Mouse (Mus musculus) hindbrain, embryonic 16.5 days (tissue): Measurements from ENCODE around the gene Musk. TPM values are rescaled to one million over a fixed set of nuclear protein-coding genes. Genes with fewer than 3 reads are reported as not detected.

ENCODE experiments used
- ATAC-seq: fragments of 200-750 bp; cut with Nextera tagmentation; 2 replicates; pipeline ENCODE4 v1.8.0; 2017; ENCODE audit warnings: moderate TSS enrichment, moderate library complexity
- H3K27ac ChIP-seq: fragments of 300-500 bp; sonication (generic); 2 replicates; pipeline ENCODE4 v1.5.1; 2014; ENCODE audit warnings: low read depth, mild to moderate bottlenecking, control low read depth, low read length, moderate library complexity
- H3K27me3 ChIP-seq: fragments of 300-500 bp; sonication (generic); replicated peaks from 2 replicates; pipeline ENCODE4 v1.6.1; 2014; ENCODE audit warnings: low read length; ENCODE audit not compliant: control insufficient read depth, insufficient read depth
- H3K36me3 ChIP-seq: fragments of 300-500 bp; sonication (generic); 2 replicates; pipeline ENCODE4 v1.6.1; 2014; ENCODE audit warnings: mild to moderate bottlenecking, low read length, moderate library complexity, mixed read lengths; ENCODE audit not compliant: control insufficient read depth, insufficient read depth
- H3K4me1 ChIP-seq: fragments of 300-500 bp; sonication (generic); 2 replicates; pipeline ENCODE4 v1.6.1; 2014; ENCODE audit warnings: low read depth, low read length; ENCODE audit not compliant: control insufficient read depth, insufficient read depth
- H3K4me2 ChIP-seq: fragments of 300-500 bp; sonication (generic); 2 replicates; pipeline ENCODE4 v1.6.1; 2014; ENCODE audit warnings: mild to moderate bottlenecking, low read length, control low read depth, moderate library complexity
- H3K4me3 ChIP-seq: fragments of 300-500 bp; sonication (generic); 2 replicates; pipeline ENCODE4 v1.5.1; 2014; ENCODE audit warnings: mild to moderate bottlenecking, low read length, control low read depth, moderate library complexity
- H3K9ac ChIP-seq: fragments of 300-500 bp; sonication (generic); 2 replicates; pipeline ENCODE4 v1.6.1; 2014; ENCODE audit warnings: low read depth, mild to moderate bottlenecking, control low read depth, low read length, moderate library complexity
- H3K9me3 ChIP-seq: fragments of 300-500 bp; sonication (generic); 2 replicates; pipeline ENCODE4 v1.6.1; 2014; ENCODE audit warnings: mild to moderate bottlenecking, low read length, moderate library complexity; ENCODE audit not compliant: control insufficient read depth
- WGBS: fragments of 180-500 bp; shearing (Covaris S2); extraction: QIAGEN DNeasy Blood & Tissue Kit; methylation state at CpG from one replicate; pipeline ENCODE4 v1.1.7; 2014; 5-methylcytosine and 5-hydroxymethylcytosine counted together
- polyA plus RNA-seq: library from polyadenylated mRNA; unstranded; fragments of >200 nt; fragmentation: Nextera tagmentation; extraction: Ambion mirVana; gene quantifications from 2 replicates; pipeline ENCODE4 v1.2.1, GENCODE M21; 2015

Musk gene
- polyA plus RNA-seq, 1 experiment from 2014 or later: 0.09 TPM

- Histone ChIP-seq H3K9ac (no peak overlapping the region), H3K9me3 (no peaks in the 10 kb centered on the region), H3K4me1 (no peaks in the 10 kb centered on the region), H3K4me2 (no peak overlapping the region), H3K4me3 (no peak overlapping the region), H3K27me3 (no peaks in the 10 kb centered on the region), H3K27ac (no peak overlapping the region), H3K36me3 (no peaks in the 10 kb centered on the region)
- no peak for ATAC-seq
- WGBS: 95% methylated on average over 10 of the region's 10 CpGs
These were observed 45.3 kb downstream of the Musk start for GRCm38 (mm10) chr4:58330864-58331638.

- no peak overlapping the region for H3K27ac ChIP-seq
- H3K9me3 ChIP-seq: no peaks in the 10 kb centered on the region
- H3K27me3 ChIP-seq: no peaks in the 10 kb centered on the region
- H3K9ac ChIP-seq: no peak overlapping the region
- ATAC-seq: no peak
- 32% methylated on average over 3 of the region's 3 CpGs for whole genome bisulfite sequencing
- no peaks in the 10 kb centered on the region for H3K36me3 ChIP-seq
- H3K4me3 ChIP-seq: no peak overlapping the region
- H3K4me1 ChIP-seq: no peaks in the 10 kb centered on the region
- H3K4me2 ChIP-seq: no peak overlapping the region
These were observed 46.6 kb downstream of the Musk start for GRCm38 (mm10) chr4:58332394-58332793.

GRCm38 (mm10) chr4:58336227-58336626 is 50.5 kb downstream of the Musk start:
- ATAC-seq: no peak
- Histone ChIP-seq H3K9ac (no peak overlapping the region), H3K4me1 (no peaks in the 10 kb centered on the region), H3K4me3 (no peak overlapping the region), H3K4me2 (no peak overlapping the region), H3K36me3 (no peaks in the 10 kb centered on the region), H3K27ac (no peak overlapping the region), H3K27me3 (no peaks in the 10 kb centered on the region), H3K9me3 (no peaks in the 10 kb centered on the region)
- WGBS: 79% methylated on average over 2 of the region's 2 CpGs

GRCm38 (mm10) chr4:58339226-58339625 is 53.5 kb downstream of the Musk start:
- 37% methylated on average over 3 of the region's 3 CpGs for WGBS
- ATAC-seq: no peak

GRCm38 (mm10) chr4:58350206-58350605 is 64.4 kb downstream of the Musk start:
- Histone ChIP-seq H3K9ac (no peak overlapping the region), H3K4me3 (no peak overlapping the region), H3K27ac (no peak overlapping the region), H3K27me3 (no peaks in the 10 kb centered on the region), H3K4me1 (no peaks in the 10 kb centered on the region), H3K9me3 (no peaks in the 10 kb centered on the region), H3K4me2 (no peak overlapping the region), H3K36me3 (no peaks in the 10 kb centered on the region)
- ATAC-seq: no peak
- 87% methylated on average over 7 of the region's 7 CpGs for WGBS

More at GRCm38 (mm10) chr4:58339226-58339625, 53.5 kb downstream of the Musk start:
- Histone ChIP-seq H3K27me3 (no peaks in the 10 kb centered on the region), H3K4me2 (no peak overlapping the region), H3K27ac (no peak overlapping the region), H3K4me3 (no peak overlapping the region), H3K9me3 (no peaks in the 10 kb centered on the region), H3K36me3 (no peaks in the 10 kb centered on the region), H3K4me1 (no peaks in the 10 kb centered on the region), H3K9ac (no peak overlapping the region)

GRCm38 (mm10) chr4:58351165-58351564 is 65.4 kb downstream of the Musk start:
- Histone ChIP-seq H3K9me3 (no peaks in the 10 kb centered on the region), H3K36me3 (no peaks in the 10 kb centered on the region), H3K4me3 (no peak overlapping the region), H3K27me3 (no peaks in the 10 kb centered on the region), H3K4me2 (no peak overlapping the region), H3K9ac (no peak overlapping the region), H3K27ac (no peak overlapping the region), H3K4me1 (no peaks in the 10 kb centered on the region)
- 59% methylated on average over 10 of the region's 10 CpGs for WGBS
- ATAC-seq: no peak

- no peaks in the 10 kb centered on the region for H3K9me3 ChIP-seq
- no peaks in the 10 kb centered on the region for H3K36me3 ChIP-seq
- no peak overlapping the region for H3K27ac ChIP-seq
- H3K4me1 ChIP-seq: no peaks in the 10 kb centered on the region
- H3K9ac ChIP-seq: no peak overlapping the region
- H3K4me3 ChIP-seq: no peak overlapping the region
- no peak for ATAC-seq
- no peak overlapping the region for H3K4me2 ChIP-seq
- no peaks in the 10 kb centered on the region for H3K27me3 ChIP-seq
- WGBS: 72% methylated on average over 5 of the region's 5 CpGs
These were observed 65.8 kb downstream of the Musk start for GRCm38 (mm10) chr4:58351590-58351989.

- Histone ChIP-seq H3K36me3 (no peaks in the 10 kb centered on the region), H3K9me3 (no peaks in the 10 kb centered on the region), H3K4me3 (no peak overlapping the region), H3K27ac (no peak overlapping the region), H3K4me1 (no peaks in the 10 kb centered on the region), H3K4me2 (no peak overlapping the region), H3K9ac (no peak overlapping the region), H3K27me3 (no peaks in the 10 kb centered on the region)
- ATAC-seq: no peak
- WGBS: 83% methylated on average over 4 of the region's 4 CpGs
These were observed 73.2 kb downstream of the Musk start for GRCm38 (mm10) chr4:58358996-58359395.

GRCm38 (mm10) chr4:58365321-58365720 is 79.6 kb downstream of the Musk start:
- Histone ChIP-seq H3K4me1 (no peaks in the 10 kb centered on the region), H3K27me3 (no peaks in the 10 kb centered on the region), H3K36me3 (no peaks in the 10 kb centered on the region), H3K9ac (no peak overlapping the region), H3K4me2 (no peak overlapping the region), H3K27ac (no peak overlapping the region), H3K4me3 (no peak overlapping the region), H3K9me3 (no peaks in the 10 kb centered on the region)
- no peak for ATAC-seq
- 81% methylated on average over 6 of the region's 6 CpGs for WGBS
